Mouse (Mus musculus) liver, embryonic 15.5 days (tissue): ENCODE results near the gene Polr2e. TPM values are rescaled to one million over a fixed set of nuclear protein-coding genes. Genes with fewer than 3 reads are reported as not detected.
A peak's percentile ranks its signal among the peaks of the same experiment; 100 is the strongest.

Source experiments
- ATAC-seq: fragments of 200-750 bp; cut with Nextera tagmentation; 2 replicates; pipeline ENCODE4 v1.8.0; 2017; ENCODE audit warnings: moderate number of reproducible peaks, mild to moderate bottlenecking, moderate library complexity; ENCODE audit not compliant: insufficient read depth
- H3K27ac ChIP-seq: fragments of 300-500 bp; sonication (generic); replicated peaks from 2 replicates; pipeline ENCODE4 v1.5.1; 2015; ENCODE audit warnings: mild to moderate bottlenecking, inconsistent platforms
- H3K27me3 ChIP-seq: fragments of 300-500 bp; sonication (generic); 2 replicates; pipeline ENCODE4 v1.6.1; 2015; ENCODE audit warnings: mild to moderate bottlenecking, inconsistent platforms
- H3K36me3 ChIP-seq: fragments of 300-500 bp; sonication (generic); replicated peaks from 2 replicates; pipeline ENCODE4 v1.6.1; 2015; ENCODE audit warnings: moderate library complexity, mild to moderate bottlenecking, inconsistent platforms
- H3K4me1 ChIP-seq: fragments of 300-500 bp; sonication (generic); replicated peaks from 2 replicates; pipeline ENCODE4 v1.6.1; 2015; ENCODE audit warnings: inconsistent platforms
- H3K4me2 ChIP-seq: fragments of 300-500 bp; sonication (generic); 2 replicates; pipeline ENCODE4 v1.6.1; 2015; ENCODE audit warnings: moderate library complexity, mild to moderate bottlenecking, inconsistent platforms
- H3K4me3 ChIP-seq: fragments of 300-500 bp; sonication (generic); replicated peaks from 2 replicates; pipeline ENCODE4 v1.5.1; 2015; ENCODE audit warnings: mild to moderate bottlenecking, inconsistent platforms
- H3K9ac ChIP-seq: fragments of 300-500 bp; sonication (generic); 2 replicates; pipeline ENCODE4 v1.6.1; 2015; ENCODE audit warnings: moderate library complexity, mild to moderate bottlenecking, inconsistent platforms
- H3K9me3 ChIP-seq: fragments of 300-500 bp; sonication (generic); replicated peaks from 2 replicates; pipeline ENCODE4 v1.6.1; 2016; ENCODE audit warnings: inconsistent platforms
- WGBS: fragments of 180-500 bp; shearing (Covaris S2); methylation state at CpG from one replicate; pipeline ENCODE4 v1.1.7; 2015; ENCODE audit warnings: mixed read lengths; ENCODE audit not compliant: insufficient replicate concordance; 5-methylcytosine and 5-hydroxymethylcytosine counted together
- polyA plus RNA-seq: library from polyadenylated mRNA; unstranded; fragments of >200 nt; fragmentation: Nextera tagmentation; extraction: Ambion mirVana; gene quantifications from 2 replicates; pipeline ENCODE4 v1.2.1, GENCODE M21; 2015

The Polr2e gene
- polyA plus RNA-seq, 1 experiment from 2014 or later: 81.3 TPM

DNA sequence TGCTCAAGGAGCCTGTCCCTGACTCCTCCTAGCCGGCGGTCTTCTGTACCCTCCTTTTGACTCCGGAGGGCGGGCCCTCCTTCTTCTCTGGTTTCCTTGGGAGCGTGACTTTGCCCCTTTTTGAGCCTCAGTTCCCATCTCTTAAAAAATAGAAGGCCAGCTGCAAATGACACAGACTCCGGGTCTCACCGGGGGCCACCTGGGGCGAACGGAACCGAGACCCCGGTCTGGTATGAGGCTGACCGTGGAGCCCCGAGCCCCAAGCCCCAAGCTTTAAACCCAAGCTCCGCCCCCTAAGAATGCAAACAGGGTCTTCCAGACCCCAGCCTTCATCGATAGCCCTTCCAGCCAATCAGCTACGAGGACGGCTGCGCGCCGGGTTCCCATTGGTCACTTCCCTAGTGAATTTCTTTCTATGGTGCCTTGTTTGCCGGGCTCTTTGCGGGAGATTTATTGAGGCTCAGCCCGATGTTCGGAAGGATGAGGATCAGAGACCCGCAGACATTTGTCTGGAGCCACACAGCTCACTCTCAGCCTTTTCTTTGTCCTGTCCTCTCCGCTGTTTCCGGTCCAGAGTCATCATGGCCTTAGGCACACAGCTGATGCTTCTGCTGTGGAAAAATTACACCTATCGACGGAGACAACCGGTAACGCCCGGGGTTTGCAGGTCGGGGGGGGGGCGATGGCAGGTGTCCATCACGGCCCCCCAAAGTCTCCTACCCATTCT is 42.4 kb downstream of the Polr2e start:
- Histone ChIP-seq H3K27ac (peak overlapping the region; percentile 92), H3K9me3 (no peaks in the 10 kb centered on the region), H3K4me1 (peaks cover 79% of the 10 kb centered on the region), H3K27me3 (no peaks in the 10 kb centered on the region), H3K4me3 (peak overlapping the region; percentile 80), H3K9ac (peak overlapping the region; percentile 86), H3K4me2 (peak overlapping the region; percentile 85), H3K36me3 (peaks cover 54% of the 10 kb centered on the region)
- peak; percentile 79 for ATAC-seq
- 1% methylated on average over 35 of the region's 35 CpGs for whole genome bisulfite sequencing

DNA sequence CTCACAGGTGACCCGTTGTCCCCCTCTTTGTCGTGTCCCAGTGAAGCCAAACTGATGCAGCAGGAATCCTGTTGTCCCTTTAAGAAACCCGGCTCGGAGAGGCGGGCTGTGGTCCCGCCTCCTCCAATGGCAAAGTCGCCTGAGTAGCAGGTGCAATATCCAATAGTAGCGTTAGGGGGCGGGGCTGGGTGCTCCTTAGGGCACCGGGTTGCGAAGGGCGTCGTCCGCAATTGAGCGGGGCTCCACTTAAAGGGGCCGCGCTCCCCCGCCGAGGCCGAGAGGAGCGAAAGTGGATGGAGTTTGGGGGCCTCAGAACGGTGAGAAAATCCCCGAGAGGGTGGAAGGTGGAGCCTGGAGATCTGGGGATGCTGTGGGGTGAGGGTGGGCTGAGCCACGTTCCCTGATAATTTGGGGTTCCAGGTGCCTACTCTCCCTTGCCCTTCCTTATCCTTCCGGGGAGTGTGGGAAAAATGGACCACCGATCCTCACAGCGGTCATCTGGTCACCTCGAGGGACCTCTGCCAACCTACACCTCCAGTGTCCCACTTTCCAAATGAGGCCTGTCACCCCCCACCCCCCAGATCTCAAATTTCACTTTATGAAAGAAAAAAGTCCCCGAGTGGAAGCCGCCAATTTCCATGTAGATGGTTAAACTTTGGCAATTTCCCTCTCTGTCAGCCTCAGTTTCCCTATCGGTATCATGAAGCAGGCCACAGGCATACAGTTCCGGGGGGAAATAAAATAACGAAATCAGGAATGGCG is 43.1 kb downstream of the Polr2e start, which contains the start of gene Abca7:
Abca7 (plus strand) TSS at position 223 of the 762 bp plus-strand sequence.
- Histone ChIP-seq H3K4me3 (peak within 1 kb of the TSS; percentile 80), H3K27me3 (no peaks in the 10 kb centered on the region), H3K4me1 (peaks cover 71% of the 10 kb centered on the region), H3K36me3 (peaks cover 54% of the 10 kb centered on the region), H3K4me2 (peak within 1 kb of the TSS; percentile 85), H3K27ac (peak within 1 kb of the TSS; percentile 92), H3K9ac (peak within 1 kb of the TSS; percentile 86), H3K9me3 (no peaks in the 10 kb centered on the region)
- peak; percentile 85 for ATAC-seq
- under 1% methylated on average over 34 of the region's 34 CpGs for WGBS

GRCm38 (mm10) chr10:79995636-79996035 is 44.0 kb downstream of the Polr2e start:
- Histone ChIP-seq H3K4me2 (peak overlapping the region; percentile 85), H3K36me3 (peaks cover 53% of the 10 kb centered on the region), H3K4me3 (peak overlapping the region; percentile 80; the same call in 1 of the 2 replicates), H3K9me3 (no peaks in the 10 kb centered on the region), H3K27me3 (peaks cover 6% of the 10 kb centered on the region; the same call in 1 of the 2 replicates), H3K9ac (no peak overlapping the region), H3K27ac (peak overlapping the region; percentile 72), H3K4me1 (peaks cover 70% of the 10 kb centered on the region)
- no peak for ATAC-seq
- WGBS: 34% methylated on average over 1 of the region's 1 CpGs

DNA sequence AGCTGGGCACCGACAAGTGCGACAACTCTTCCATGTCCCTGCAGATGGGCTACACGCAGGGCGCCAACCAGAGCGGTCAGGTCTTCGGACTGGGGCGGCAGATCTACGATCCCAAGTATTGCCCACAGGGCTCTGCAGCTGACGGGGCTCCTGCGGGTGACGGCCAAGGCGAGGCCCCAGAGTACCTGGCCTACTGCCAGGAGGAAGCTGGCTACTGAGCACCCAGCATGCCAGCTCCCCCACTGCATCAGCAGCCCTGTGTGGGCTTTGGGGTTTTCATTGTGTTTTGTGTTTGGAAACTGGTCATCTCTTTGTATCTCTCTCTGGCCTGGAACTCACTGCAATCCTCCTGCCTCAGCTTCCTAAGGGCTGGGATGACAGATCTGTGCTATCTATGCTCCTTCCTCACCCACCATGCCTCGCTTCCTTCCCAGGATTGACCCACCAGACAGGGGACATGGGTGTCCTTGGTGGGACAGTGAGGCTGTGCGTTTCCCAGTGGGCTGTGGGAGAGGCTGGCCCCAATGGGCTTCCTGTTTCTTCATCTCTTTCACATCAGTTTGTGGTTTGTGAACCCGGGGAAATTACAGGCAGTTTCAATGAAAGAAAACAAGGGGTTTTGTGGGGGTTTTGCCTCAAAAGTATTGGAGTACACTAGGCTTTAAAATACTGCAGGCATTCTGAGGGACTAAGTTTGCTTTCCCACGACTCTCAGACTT is 45.0 kb downstream of the Polr2e start:
- Histone ChIP-seq H3K36me3 (peaks cover 44% of the 10 kb centered on the region), H3K27me3 (peaks cover 14% of the 10 kb centered on the region), H3K4me1 (peaks cover 65% of the 10 kb centered on the region), H3K4me3 (no peak overlapping the region), H3K9me3 (no peaks in the 10 kb centered on the region), H3K9ac (no peak overlapping the region), H3K4me2 (peak overlapping the region; percentile 33; the same call in 1 of the 2 replicates), H3K27ac (peak overlapping the region; percentile 72)
- WGBS: 53% methylated on average over 16 of the region's 16 CpGs
- no peak for ATAC-seq

DNA sequence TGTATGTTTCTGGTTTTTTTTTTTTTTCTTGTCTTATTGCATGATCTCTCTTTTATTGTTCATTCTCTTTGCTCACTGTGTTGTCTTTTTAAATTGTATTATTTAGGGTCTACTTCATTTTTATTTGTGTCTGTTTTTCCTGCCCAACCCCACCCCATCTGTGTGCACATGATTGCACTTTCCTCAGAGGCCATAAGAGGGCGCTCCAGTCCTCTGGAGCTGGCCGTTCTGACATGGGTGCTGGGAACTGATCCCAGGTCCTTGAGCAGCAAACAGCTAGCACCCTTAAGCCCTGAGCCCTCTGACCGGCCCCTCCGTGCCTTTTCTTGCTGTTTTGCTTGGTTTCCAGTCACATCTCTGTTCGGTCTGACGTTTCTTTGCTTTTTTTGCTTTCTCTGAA is 48.0 kb downstream of the Polr2e start:
- no peak for ATAC-seq
- H3K9ac ChIP-seq: no peak overlapping the region
- no peak overlapping the region for H3K4me3 ChIP-seq
- H3K27me3 ChIP-seq: peaks cover 38% of the 10 kb centered on the region
- WGBS: 81% methylated on average over 6 of the region's 6 CpGs
- no peak overlapping the region for H3K27ac ChIP-seq
- H3K36me3 ChIP-seq: peaks cover 29% of the 10 kb centered on the region
- no peaks in the 10 kb centered on the region for H3K9me3 ChIP-seq
- H3K4me2 ChIP-seq: no peak overlapping the region
- peaks cover 71% of the 10 kb centered on the region for H3K4me1 ChIP-seq

GRCm38 (mm10) chr10:79991099-79991498 is 48.5 kb downstream of the Polr2e start:
- Histone ChIP-seq H3K27me3 (peaks cover 38% of the 10 kb centered on the region), H3K4me1 (peaks cover 74% of the 10 kb centered on the region), H3K36me3 (peaks cover 29% of the 10 kb centered on the region), H3K4me2 (peak overlapping the region; percentile 13; the same call in 1 of the 2 replicates), H3K9me3 (no peaks in the 10 kb centered on the region), H3K4me3 (no peak overlapping the region), H3K9ac (no peak overlapping the region), H3K27ac (no peak overlapping the region)
- WGBS: 64% methylated on average over 12 of the region's 12 CpGs
- no peak for ATAC-seq

DNA sequence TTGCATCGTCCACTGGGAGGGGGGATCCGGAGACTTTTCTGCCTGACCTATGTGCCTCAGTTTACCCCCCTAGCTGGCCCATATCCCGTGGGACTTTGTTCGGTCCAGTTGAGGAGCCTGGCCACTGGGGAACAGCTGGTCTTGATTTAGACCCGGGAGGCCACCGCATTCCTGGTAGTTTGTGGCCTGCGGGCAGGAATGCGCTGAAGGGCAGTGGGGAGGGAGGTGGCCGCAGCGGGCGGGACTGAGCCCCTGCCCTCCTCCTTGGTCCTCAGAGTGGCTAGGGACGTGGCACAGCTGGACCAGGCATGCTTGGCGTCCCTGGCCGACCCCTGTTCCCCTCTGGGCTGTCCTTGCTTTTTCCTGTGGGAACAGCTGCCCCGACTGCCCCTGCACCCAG is 49.7 kb downstream of the Polr2e start:
- H3K9me3 ChIP-seq: no peaks in the 10 kb centered on the region
- H3K4me1 ChIP-seq: peaks cover 69% of the 10 kb centered on the region
- peaks cover 38% of the 10 kb centered on the region for H3K27me3 ChIP-seq
- 48% methylated on average over 15 of the region's 15 CpGs for WGBS
- H3K4me2 ChIP-seq: peak overlapping the region; percentile 91
- 0 out of 2 replicates have a peak overlapping the region, but pooled peaks have one; percentile 55 for H3K9ac ChIP-seq
- peaks cover 29% of the 10 kb centered on the region for H3K36me3 ChIP-seq
- H3K27ac ChIP-seq: no peak overlapping the region
- ATAC-seq: no peak
- peak overlapping the region; percentile 61 for H3K4me3 ChIP-seq

- Histone ChIP-seq H3K9me3 (no peaks in the 10 kb centered on the region), H3K36me3 (peaks cover 29% of the 10 kb centered on the region), H3K4me1 (peaks cover 67% of the 10 kb centered on the region), H3K9ac (peak overlapping the region; percentile 55; the same call in 1 of the 2 replicates), H3K4me2 (peak overlapping the region; percentile 91), H3K27ac (peak overlapping the region; percentile 99), H3K4me3 (peak overlapping the region; percentile 61), H3K27me3 (peaks cover 38% of the 10 kb centered on the region)
- 39% methylated on average over 8 of the region's 8 CpGs for WGBS
- no peak for ATAC-seq
Observed at GRCm38 (mm10) chr10:79989272-79989786, 50.3 kb downstream of the Polr2e start.

GRCm38 (mm10) chr10:79988506-79989271 is 50.9 kb downstream of the Polr2e start, which contains the start of gene Cnn2:
Gene Cnn2, plus strand, starts transcription at chr10:79988584.
- peaks cover 38% of the 10 kb centered on the region for H3K27me3 ChIP-seq
- H3K4me2 ChIP-seq: peak within 1 kb of the TSS; percentile 91
- peak within 1 kb of the TSS; percentile 88 for H3K9ac ChIP-seq
- peaks cover 29% of the 10 kb centered on the region for H3K36me3 ChIP-seq
- peaks cover 67% of the 10 kb centered on the region for H3K4me1 ChIP-seq
- H3K4me3 ChIP-seq: peak within 1 kb of the TSS; percentile 87
- no peak for ATAC-seq
- no peaks in the 10 kb centered on the region for H3K9me3 ChIP-seq
- under 1% methylated on average over 58 of the region's 59 CpGs for WGBS
- H3K27ac ChIP-seq: peak within 1 kb of the TSS; percentile 99
